Mouse (Mus musculus) hindbrain, embryonic 16.5 days (tissue): ENCODE results near the gene Ifit1bl1. TPM values are rescaled to one million over a fixed set of nuclear protein-coding genes. Genes with fewer than 3 reads are reported as not detected.
A peak's percentile ranks its signal among the peaks of the same experiment; 100 is the strongest.
"Not testable (repeated sequence)": the region's sequence is repeated elsewhere in the genome, so short reads cannot be mapped to it uniquely, and the experiment has no call there.

ENCODE experiments used
- ATAC-seq: fragments of 200-750 bp; cut with Nextera tagmentation; 2 replicates; pipeline ENCODE4 v1.8.0; 2017; ENCODE audit warnings: moderate TSS enrichment, moderate library complexity
- H3K27ac ChIP-seq: fragments of 300-500 bp; sonication (generic); 2 replicates; pipeline ENCODE4 v1.5.1; 2014; ENCODE audit warnings: low read depth, mild to moderate bottlenecking, control low read depth, low read length, moderate library complexity
- H3K27me3 ChIP-seq: fragments of 300-500 bp; sonication (generic); replicated peaks from 2 replicates; pipeline ENCODE4 v1.6.1; 2014; ENCODE audit warnings: low read length; ENCODE audit not compliant: control insufficient read depth, insufficient read depth
- H3K36me3 ChIP-seq: fragments of 300-500 bp; sonication (generic); 2 replicates; pipeline ENCODE4 v1.6.1; 2014; ENCODE audit warnings: mild to moderate bottlenecking, low read length, moderate library complexity, mixed read lengths; ENCODE audit not compliant: control insufficient read depth, insufficient read depth
- H3K4me1 ChIP-seq: fragments of 300-500 bp; sonication (generic); 2 replicates; pipeline ENCODE4 v1.6.1; 2014; ENCODE audit warnings: low read depth, low read length; ENCODE audit not compliant: control insufficient read depth, insufficient read depth
- H3K4me2 ChIP-seq: fragments of 300-500 bp; sonication (generic); 2 replicates; pipeline ENCODE4 v1.6.1; 2014; ENCODE audit warnings: mild to moderate bottlenecking, low read length, control low read depth, moderate library complexity
- H3K4me3 ChIP-seq: fragments of 300-500 bp; sonication (generic); 2 replicates; pipeline ENCODE4 v1.5.1; 2014; ENCODE audit warnings: mild to moderate bottlenecking, low read length, control low read depth, moderate library complexity
- H3K9ac ChIP-seq: fragments of 300-500 bp; sonication (generic); 2 replicates; pipeline ENCODE4 v1.6.1; 2014; ENCODE audit warnings: low read depth, mild to moderate bottlenecking, control low read depth, low read length, moderate library complexity
- H3K9me3 ChIP-seq: fragments of 300-500 bp; sonication (generic); 2 replicates; pipeline ENCODE4 v1.6.1; 2014; ENCODE audit warnings: mild to moderate bottlenecking, low read length, moderate library complexity; ENCODE audit not compliant: control insufficient read depth
- WGBS: fragments of 180-500 bp; shearing (Covaris S2); extraction: QIAGEN DNeasy Blood & Tissue Kit; methylation state at CpG from one replicate; pipeline ENCODE4 v1.1.7; 2014; 5-methylcytosine and 5-hydroxymethylcytosine counted together
- polyA plus RNA-seq: library from polyadenylated mRNA; unstranded; fragments of >200 nt; fragmentation: Nextera tagmentation; extraction: Ambion mirVana; gene quantifications from 2 replicates; pipeline ENCODE4 v1.2.1, GENCODE M21; 2015

Ifit1bl1 gene
- polyA plus RNA-seq, 1 experiment from 2014 or later: 1.4 TPM

GRCm38 (mm10) chr19:34598341-34598740, 3.4 kb downstream of the Ifit1bl1 start:
- H3K36me3 ChIP-seq: no peaks in the 10 kb centered on the region
- ATAC-seq: peak; percentile 65; the same call in 1 of the 2 replicates
- WGBS: 71% methylated on average over 2 of the region's 2 CpGs
- H3K27me3 ChIP-seq: no peaks in the 10 kb centered on the region
- no peak overlapping the region for H3K9ac ChIP-seq
- no peak overlapping the region for H3K4me2 ChIP-seq
- H3K4me1 ChIP-seq: no peaks in the 10 kb centered on the region
- no peak overlapping the region for H3K27ac ChIP-seq
- no peak overlapping the region for H3K4me3 ChIP-seq
- H3K9me3 ChIP-seq: no peaks in the 10 kb centered on the region

GRCm38 (mm10) chr19:34596811-34597210, 4.9 kb downstream of the Ifit1bl1 start:
- Histone ChIP-seq H3K9ac (no peak overlapping the region), H3K27ac (no peak overlapping the region), H3K4me1 (no peaks in the 10 kb centered on the region), H3K4me3 (no peak overlapping the region), H3K27me3 (no peaks in the 10 kb centered on the region), H3K36me3 (no peaks in the 10 kb centered on the region), H3K9me3 (no peaks in the 10 kb centered on the region), H3K4me2 (no peak overlapping the region)
- no peak for ATAC-seq

GRCm38 (mm10) chr19:34594523-34594922, 7.2 kb downstream of the Ifit1bl1 start:
- H3K9me3 ChIP-seq, H3K9ac ChIP-seq, H3K27ac ChIP-seq, ATAC-seq, H3K27me3 ChIP-seq, H3K4me3 ChIP-seq, H3K4me1 ChIP-seq, H3K36me3 ChIP-seq, H3K4me2 ChIP-seq: not testable (repeated sequence)
- 83% methylated on average over 3 of the region's 3 CpGs for WGBS

- 91% methylated on average over 2 of the region's 2 CpGs for WGBS
- ATAC-seq: no peak
- no peak overlapping the region for H3K27ac ChIP-seq
- H3K36me3 ChIP-seq: no peaks in the 10 kb centered on the region
- no peak overlapping the region for H3K9ac ChIP-seq
- H3K4me1 ChIP-seq: no peaks in the 10 kb centered on the region
- H3K4me3 ChIP-seq: no peak overlapping the region
- H3K27me3 ChIP-seq: no peaks in the 10 kb centered on the region
- H3K9me3 ChIP-seq: no peaks in the 10 kb centered on the region
- H3K4me2 ChIP-seq: no peak overlapping the region
Measured at GRCm38 (mm10) chr19:34593456-34593855, 8.3 kb downstream of the Ifit1bl1 start.

GRCm38 (mm10) chr19:34588959-34589358, 12.8 kb downstream of the Ifit1bl1 start:
- H3K27ac ChIP-seq: no peak overlapping the region
- no peak for ATAC-seq
- no peaks in the 10 kb centered on the region for H3K9me3 ChIP-seq
- no peaks in the 10 kb centered on the region for H3K27me3 ChIP-seq
- no peak overlapping the region for H3K4me3 ChIP-seq
- no peaks in the 10 kb centered on the region for H3K4me1 ChIP-seq
- no peaks in the 10 kb centered on the region for H3K36me3 ChIP-seq
- no peak overlapping the region for H3K4me2 ChIP-seq
- H3K9ac ChIP-seq: no peak overlapping the region

- 0 out of 2 replicates have a peak, but pooled peaks have one; percentile 40 for ATAC-seq
- not testable (repeated sequence) for H3K9ac ChIP-seq, H3K36me3 ChIP-seq, H3K4me1 ChIP-seq, H3K27ac ChIP-seq, H3K27me3 ChIP-seq, H3K9me3 ChIP-seq, H3K4me2 ChIP-seq, H3K4me3 ChIP-seq
- 81% methylated on average over 6 of the region's 12 CpGs for WGBS
Measured at GRCm38 (mm10) chr19:34587898-34588692, 13.7 kb downstream of the Ifit1bl1 start.

GRCm38 (mm10) chr19:34585740-34586458, 15.9 kb downstream of the Ifit1bl1 start:
- H3K9me3 ChIP-seq: not testable (repeated sequence)

GRCm38 (mm10) chr19:34583126-34583766, 18.5 kb downstream of the Ifit1bl1 start, which contains the start of gene Ifit3:
Gene Ifit3 (plus strand): TSS chr19:34583531.
- not testable (repeated sequence) for H3K27ac ChIP-seq, ATAC-seq, H3K27me3 ChIP-seq, H3K4me2 ChIP-seq, H3K36me3 ChIP-seq, H3K9me3 ChIP-seq, H3K9ac ChIP-seq, H3K4me3 ChIP-seq, H3K4me1 ChIP-seq
- 65% methylated on average over 2 of the region's 2 CpGs for WGBS

More at GRCm38 (mm10) chr19:34585740-34586458, 15.9 kb downstream of the Ifit1bl1 start:
- not testable (repeated sequence) for H3K4me1 ChIP-seq, H3K4me2 ChIP-seq, H3K27ac ChIP-seq, H3K4me3 ChIP-seq, H3K27me3 ChIP-seq, H3K9ac ChIP-seq, ATAC-seq, H3K36me3 ChIP-seq
- WGBS: 78% methylated on average over 5 of the region's 5 CpGs

- H3K9me3 ChIP-seq, H3K9ac ChIP-seq, H3K4me2 ChIP-seq, H3K36me3 ChIP-seq, H3K27ac ChIP-seq, H3K27me3 ChIP-seq, H3K4me1 ChIP-seq, ATAC-seq, H3K4me3 ChIP-seq: not testable (repeated sequence)
- 86% methylated on average over 2 of the region's 2 CpGs for WGBS
Measured at GRCm38 (mm10) chr19:34582696-34583095, 19.1 kb downstream of the Ifit1bl1 start.
